Mouse (Mus musculus): ENCODE data around the gene Fsip1. TPM values are rescaled to one million over a fixed set of nuclear protein-coding genes. Genes with fewer than 3 reads are reported as not detected.
A peak's percentile ranks its signal among the peaks of the same experiment; 100 is the strongest.

Gene Fsip1
- total RNA-seq, 4 experiments from 2014 or later, result not detected

- peak in 1 of 2 experiments; percentile 32 for DNase-seq (ENCODE audit: low spot score in 2 of 2)
These were observed 146.4 kb downstream of the Fsip1 start for GRCm38 (mm10) chr2:118110225-118110915.

- no peak for DNase-seq (ENCODE audit: low spot score in 2 of 2)
These were observed 154.6 kb downstream of the Fsip1 start for GRCm38 (mm10) chr2:118102169-118102568.

- no peak for DNase-seq (ENCODE audit: low spot score in 2 of 2)
These were observed 157.7 kb downstream of the Fsip1 start for GRCm38 (mm10) chr2:118099104-118099503.

DNA sequence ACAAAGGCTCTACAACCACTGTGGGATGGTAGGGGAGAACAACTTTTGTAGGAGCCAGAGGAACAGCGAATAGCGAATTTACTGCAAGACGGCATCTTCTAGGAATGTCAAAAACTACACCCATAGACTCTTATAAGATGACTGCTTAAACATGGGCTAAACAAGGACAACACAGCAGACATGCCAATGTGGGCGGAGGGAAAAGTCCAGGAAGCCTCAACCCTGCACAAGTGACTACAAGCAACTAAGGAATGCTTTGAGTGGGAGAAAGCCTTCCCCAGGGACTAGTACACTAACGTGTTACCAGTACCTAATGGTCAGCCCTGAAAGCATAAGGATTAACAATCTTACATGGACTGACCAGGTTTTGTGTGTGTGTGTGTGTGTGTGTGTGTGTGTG lies 165.5 kb downstream of the Fsip1 start:
- DNase-seq (ENCODE audit: low spot score in 2 of 2), result no peak

DNA sequence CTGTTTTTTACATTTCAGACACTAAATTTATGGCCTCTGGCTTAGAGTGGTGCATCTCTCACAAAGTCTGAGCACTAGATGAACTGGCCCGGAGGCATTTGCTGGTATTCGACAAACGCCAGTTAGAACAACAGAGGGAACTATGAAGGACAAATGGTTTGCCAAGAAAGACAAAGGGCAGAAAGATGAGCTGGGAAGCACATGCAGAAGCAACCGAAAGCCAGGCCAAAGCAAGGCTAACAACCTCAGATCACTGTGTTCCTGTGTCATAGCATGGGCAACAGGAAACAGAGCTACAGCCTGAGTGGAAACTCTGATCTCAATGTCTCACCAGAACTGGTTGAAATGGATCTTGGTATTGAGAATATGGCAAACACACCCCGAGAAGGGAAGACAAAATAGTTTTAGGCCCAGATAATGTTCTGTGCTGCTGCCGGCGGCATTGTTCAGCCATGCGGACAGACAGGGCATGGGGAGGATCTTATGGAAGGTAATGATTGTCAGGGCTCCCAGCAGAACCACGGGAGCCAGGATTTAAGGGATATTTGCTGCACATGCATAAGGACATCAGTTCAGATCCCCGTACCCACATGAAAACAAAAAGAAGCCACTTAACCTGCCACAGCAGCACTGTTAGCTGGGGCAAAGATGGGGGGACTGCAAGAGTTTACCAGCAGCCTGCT lies 169.6 kb downstream of the Fsip1 start:
- DNase-seq (ENCODE audit: low spot score in 2 of 2), result no peak

GRCm38 (mm10) chr2:118085647-118086046 lies 171.1 kb downstream of the Fsip1 start:
- DNase-seq (ENCODE audit: low spot score in 2 of 2), result no peak

DNA sequence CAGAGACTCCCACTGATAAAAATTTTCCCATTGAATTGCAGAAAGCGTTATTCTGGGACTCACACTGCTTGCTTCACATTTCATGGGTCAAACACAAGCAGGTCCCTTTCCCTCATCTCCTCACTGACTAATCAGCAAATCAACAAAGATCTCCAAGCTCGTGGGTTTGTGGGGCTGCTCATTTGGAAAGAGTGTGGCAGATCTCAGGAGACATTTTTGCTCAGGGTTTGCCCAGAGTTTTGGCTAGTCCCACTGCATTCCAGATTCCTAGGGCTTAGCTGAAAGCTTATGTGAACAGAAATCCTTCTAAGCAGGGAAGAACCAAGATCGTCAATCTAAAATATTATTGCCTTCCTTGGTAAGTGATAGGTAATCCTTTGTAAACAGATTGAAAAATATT lies 172.1 kb downstream of the Fsip1 start:
- DNase-seq (ENCODE audit: low spot score in 2 of 2), result no peak

- no peak for DNase-seq (ENCODE audit: low spot score in 2 of 2)
These were observed 173.1 kb downstream of the Fsip1 start for GRCm38 (mm10) chr2:118083652-118084051.

GRCm38 (mm10) chr2:118081581-118081980 lies 175.2 kb downstream of the Fsip1 start:
- no peak for DNase-seq (ENCODE audit: low spot score in 2 of 2)

Small RNA genes lying within 50 kb of the gene (microRNA-seq; reads per million reads assigned to microRNA genes)
- gene Gm22800, result not detected

Other genes starting within 250 kb of the Fsip1 start
- gene Thbs1, start 145.1 kb downstream of the Fsip1 start, total RNA-seq (2022), result 10 to 100 TPM in 2 of 4 experiments, 1 to 10 TPM in 2; 3.0 to 30.0 (median 8.2) TPM
- under 1 TPM in 3 of 4 experiments, not detected in 1; 0.05 to 0.34 (median 0.11) TPM for gene Gpr176, start 116.5 kb upstream of the Fsip1 start, total RNA-seq (2022)
- 1 to 10 TPM; 2.7 to 3.7 (median 3.6) TPM for gene Eif2ak4, start 131.7 kb upstream of the Fsip1 start, total RNA-seq (2022)
- gene Srp14, start 222.7 kb upstream of the Fsip1 start, total RNA-seq (2022), result 100 to 1,000 TPM; 139 to 157 (median 152) TPM

Data from gastrocnemius, adult 8-10 months (tissue).